Mouse (Mus musculus) cerebellum, adult 18-20 months (tissue): ENCODE data around the gene Zbed4.
"Not testable (repeated sequence)": the region's sequence is repeated elsewhere in the genome, so short reads cannot be mapped to it uniquely, and the experiment has no call there.

Source experiments
- DNase-seq, 2 experiments: peaks; one replicate each; pipeline ENCODE4 v3.0.0; 2021

Gene Zbed4

GRCm38 (mm10) chr15:88751564-88752402 is at the start of gene Zbed4:
Gene Zbed4, plus strand, starts transcription at chr15:88751660.
- peak in 1 of 2 experiments; percentile 29 for DNase-seq

- DNase-seq = peak in 1 of 2 experiments; percentile 43
Observed at GRCm38 (mm10) chr15:88702501-88702900, 49.0 kb upstream of the Zbed4 start.

- DNase-seq = no peak
Observed at GRCm38 (mm10) chr15:88704284-88704683, 47.2 kb upstream of the Zbed4 start.

DNA sequence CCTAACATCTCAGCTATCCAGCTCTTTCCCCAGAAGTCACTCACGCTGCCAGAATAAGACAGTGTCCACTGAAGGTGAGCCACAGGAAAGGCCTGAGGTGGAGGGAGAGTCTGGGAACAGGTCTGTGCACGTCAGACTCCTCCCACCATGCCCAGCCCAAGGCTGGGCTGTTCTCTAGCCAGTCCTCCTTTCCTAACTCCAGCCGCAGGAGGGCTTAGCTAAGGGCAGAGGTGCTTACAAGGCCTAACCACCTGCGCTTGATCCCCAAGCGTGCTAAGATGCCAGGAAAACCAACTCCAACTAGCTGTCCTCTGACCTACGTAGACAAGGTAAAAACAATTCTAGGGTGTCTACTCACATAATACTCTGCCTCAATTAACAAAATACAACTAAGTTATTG is 45.1 kb upstream of the Zbed4 start:
- DNase-seq = no peak

- DNase-seq = not testable (repeated sequence)
Observed at GRCm38 (mm10) chr15:88706987-88707386, 44.5 kb upstream of the Zbed4 start.

DNA sequence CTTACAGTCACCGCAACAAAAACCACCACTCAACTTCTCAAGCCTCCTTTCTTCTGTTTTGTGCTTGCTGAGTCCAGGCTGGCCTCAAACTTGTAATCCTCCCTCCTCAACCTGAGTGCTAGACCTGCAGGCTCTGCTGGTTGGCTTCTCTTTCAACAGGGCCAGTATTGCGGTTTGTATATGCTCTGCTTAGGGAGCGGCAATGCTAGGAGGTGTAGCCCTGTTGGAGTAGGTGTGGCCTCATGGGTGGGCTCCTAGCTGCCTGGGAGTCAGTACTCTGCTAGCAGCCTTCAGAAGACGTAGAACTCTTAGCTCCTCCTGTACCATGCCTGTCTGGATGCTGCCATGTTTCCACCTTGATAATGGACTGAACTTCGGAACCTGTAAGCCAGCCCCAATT is 43.3 kb upstream of the Zbed4 start:
- no peak for DNase-seq

DNA sequence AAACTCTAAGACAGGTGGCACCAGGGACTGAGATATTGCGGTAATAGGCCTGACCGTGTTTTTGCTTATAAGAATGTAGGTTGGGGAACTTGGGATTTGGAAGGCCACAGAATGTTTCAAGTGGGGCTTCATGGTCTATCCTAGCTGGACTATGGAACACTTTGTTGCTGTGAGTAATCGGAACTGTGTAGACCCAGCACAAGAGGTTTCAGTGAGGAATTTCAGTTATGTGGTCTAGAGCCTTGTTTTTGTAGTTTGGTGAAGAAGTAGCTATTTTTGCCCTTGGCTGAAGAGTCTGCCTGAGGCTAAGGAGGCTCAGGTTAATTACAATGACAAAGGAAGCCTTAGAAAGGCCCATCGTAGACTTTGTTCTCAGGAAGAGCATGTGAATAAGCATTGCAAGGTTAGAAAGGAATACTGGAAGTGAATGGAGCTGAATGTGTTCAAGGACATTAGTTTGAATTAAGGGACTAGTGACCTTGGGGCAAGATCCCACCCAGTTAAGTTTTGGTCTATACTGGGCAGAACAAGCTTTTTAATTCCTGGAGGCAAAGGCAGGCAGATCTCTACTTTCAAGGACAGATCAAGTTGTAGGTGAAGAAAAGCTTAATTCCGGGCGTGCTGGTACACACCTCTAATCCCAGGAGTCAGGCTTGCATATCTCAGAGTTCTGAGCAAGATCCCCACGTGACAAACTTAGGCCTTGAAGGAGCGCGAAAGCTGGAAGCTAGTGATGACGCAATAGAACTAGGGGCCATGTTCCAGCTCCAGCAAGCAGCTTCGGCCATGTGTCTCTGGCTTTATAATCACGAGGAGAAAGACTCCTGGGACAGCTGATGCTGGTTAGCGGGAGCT is 42.6 kb upstream of the Zbed4 start:
- no peak for DNase-seq

GRCm38 (mm10) chr15:88709878-88710277 is 41.6 kb upstream of the Zbed4 start:
- no peak for DNase-seq

DNA sequence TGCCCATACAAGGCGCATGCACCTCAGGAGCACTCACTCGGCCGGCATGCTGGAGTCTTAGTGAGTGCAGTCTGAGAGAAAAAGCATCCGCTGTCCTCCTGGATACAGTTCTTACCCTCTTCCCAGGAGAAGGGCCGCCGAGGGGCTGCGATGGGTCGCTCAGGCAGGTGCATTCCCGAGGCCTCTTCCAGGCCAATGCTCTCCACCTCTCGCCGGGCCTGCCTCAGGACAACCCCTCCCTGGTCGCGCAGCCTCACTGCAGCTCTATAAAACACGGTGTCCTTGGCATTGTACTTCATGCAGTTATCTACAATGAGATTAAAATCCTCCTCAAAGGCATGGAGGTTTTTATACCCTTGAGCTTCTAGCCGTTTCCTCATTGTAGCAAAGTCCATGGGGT is 39.0 kb upstream of the Zbed4 start:
- no peak for DNase-seq

DNA sequence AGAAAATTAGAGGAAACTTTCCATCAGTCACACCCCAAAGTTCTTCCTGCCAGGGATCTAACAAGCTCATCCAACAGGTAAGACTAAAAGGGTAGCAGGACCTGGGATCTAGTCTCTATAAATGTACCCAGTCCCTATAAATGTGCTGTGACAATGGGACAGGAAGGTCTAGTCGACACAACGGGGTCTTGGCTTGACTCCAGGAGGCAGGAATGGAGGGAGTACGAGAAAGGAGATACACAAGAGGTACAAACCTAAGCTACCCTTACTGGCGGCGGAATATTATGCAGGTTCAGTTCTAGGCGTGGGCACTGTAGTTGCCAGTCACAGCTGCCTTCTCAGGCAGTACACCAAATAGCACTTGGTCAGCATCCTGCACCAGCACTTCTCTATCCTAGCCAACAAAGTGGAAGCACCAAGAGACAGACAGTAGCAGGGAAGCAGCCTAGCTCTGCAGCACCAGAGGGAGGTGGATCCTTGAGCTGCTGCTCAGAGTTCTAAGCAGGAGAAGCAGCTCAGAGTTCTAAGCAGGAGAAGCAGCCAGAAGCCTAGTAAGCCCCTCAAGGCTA is 37.4 kb upstream of the Zbed4 start:
- DNase-seq = peak in 1 of 2 experiments; percentile 19

DNA sequence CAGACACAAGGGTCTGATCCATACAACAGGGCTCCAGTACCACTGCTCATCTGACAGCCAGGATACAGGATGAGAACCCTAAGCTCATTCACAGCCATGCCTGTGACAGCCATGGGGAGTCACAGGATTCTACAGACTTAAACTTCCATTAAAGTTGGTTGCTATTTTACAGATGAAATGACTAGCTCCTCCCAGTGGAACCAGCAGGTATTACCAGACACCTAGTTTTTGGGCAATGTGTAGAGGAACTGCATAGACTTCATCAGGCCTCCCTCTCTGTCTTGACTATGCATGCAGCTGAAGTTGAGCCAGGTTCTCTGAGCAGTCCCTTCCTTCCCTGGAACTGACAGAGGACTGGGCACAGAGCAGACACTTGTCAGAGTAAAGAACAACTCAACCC is 35.1 kb upstream of the Zbed4 start:
- DNase-seq = peak; percentile 42 to 45

DNA sequence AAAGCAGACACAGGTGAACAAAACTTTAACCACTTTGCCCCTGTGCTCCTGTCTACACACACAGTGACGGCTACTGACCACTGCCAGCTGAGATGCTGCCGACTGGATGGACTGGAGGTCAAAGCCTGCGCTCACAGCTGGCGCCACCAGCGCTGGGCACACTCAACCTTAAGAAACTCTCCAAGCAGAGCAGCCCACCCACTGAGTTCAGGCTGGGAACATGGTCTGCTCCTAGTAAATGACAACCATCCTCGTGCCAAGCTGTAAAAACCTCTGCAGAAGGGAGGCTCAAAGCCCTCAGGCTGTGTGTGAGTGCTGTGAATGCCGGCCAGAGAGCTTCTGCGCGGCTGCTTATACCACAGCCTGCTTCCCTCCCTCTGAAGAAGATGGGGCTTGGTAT is 34.2 kb upstream of the Zbed4 start:
- peak in 1 of 2 experiments; percentile 10 for DNase-seq

DNA sequence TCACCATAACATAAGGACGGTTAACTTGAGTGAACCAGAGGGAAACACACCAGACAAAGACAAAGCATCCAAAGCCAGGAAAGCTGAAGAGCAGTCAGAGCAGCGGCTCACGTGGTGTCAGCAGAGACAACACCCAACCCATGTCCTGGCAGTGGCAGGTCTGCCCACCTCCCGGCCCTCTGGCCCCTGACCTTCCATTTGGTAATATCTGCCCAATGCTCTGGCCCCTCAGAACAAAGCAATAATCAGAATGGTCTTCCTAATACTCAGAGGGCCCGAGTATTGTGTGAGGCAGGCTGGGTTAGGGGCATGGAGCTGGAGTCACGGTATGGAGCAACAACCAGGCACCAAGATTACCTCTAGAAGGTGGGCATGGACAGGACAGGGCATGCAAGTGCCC is 28.3 kb upstream of the Zbed4 start:
- no peak for DNase-seq

DNA sequence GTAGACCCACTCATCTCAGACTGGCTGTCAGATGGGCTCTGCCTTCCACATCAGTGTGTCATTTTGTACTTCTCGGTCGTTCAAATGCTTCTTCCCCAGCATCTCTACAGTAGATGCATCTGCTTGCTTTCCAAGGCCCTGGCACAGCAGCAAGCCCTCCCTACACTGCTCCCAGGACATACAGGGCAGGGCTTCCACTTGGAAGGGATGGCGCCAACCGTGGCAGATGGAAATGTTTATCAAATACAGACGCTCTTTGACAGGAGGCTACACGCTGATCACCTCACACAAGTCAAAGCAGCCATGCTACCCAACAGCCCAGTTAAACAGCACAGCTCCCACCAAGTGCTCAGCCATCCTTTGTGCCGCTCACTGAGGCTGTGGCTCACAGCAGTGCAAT is 27.1 kb upstream of the Zbed4 start:
- DNase-seq = peak; percentile 78 to 85

DNA sequence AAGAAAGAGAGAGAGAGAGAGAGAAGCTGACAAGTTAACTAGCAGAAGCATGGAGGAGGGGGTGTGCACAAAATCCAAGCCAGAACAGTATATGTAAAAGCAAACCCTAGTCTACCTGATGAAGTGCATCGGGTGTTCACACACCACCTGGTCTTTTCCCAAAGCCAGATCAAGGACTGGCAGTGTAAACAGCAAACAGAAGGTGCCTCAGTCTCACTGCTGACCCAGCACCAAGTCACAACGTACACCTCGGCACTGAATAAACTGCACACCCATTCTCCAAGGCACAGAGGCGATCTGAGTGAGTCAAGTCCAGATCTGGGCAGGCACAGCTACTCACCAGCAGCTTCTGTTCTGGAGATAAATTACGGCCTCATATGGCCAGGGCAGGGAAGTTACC is 26.4 kb upstream of the Zbed4 start:
- peak; percentile 32 to 44 for DNase-seq

- no peak for DNase-seq
Observed at GRCm38 (mm10) chr15:88727204-88727603, 24.3 kb upstream of the Zbed4 start.

DNA sequence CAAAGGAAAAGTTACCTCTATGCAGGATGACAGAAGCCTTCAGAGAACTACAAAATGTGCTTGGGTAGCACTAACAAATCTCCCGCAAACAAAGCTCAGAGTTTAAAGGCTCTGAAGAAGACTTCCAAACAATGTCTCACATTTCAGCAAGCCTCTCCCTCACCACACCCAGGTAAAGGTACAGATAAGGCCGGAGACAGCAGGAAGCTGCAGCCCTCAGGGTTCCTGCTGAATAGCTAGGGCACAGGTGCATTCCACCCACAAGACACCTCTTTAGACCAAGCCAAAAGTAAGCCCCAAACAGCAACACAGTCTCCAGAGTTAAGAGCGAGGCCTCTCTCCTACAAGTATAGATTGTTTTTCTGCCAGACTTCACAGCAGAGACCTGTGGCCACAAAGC is 20.7 kb upstream of the Zbed4 start:
- DNase-seq = no peak

DNA sequence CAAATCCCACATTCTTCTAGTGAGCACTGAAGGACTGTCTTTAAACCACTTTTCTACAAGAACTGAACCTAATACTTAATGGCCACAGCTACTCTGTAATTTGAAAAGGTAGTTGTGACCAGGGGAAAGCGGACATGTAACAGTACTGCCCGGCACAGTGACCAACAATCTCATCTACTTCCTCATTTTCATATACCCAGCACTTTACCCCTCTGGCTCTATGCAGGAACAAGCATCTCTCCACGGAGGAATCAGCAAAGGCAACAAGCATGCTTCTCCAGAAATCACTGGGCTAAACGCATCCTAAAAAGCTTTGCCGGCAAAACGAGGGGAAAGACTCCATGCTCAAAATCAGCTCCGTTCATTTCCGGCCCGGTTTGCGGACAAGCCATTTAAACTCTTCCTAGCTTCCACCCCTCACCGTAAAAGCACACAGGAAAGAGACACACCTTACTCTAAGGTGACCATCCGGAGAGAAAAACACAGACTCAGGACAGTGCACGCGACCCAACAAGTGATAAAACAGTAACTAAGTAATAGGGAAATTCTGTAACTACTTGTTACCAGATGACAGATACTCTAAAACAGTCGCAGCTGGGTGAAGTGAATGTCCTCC is 18.9 kb upstream of the Zbed4 start:
- no peak for DNase-seq

DNA sequence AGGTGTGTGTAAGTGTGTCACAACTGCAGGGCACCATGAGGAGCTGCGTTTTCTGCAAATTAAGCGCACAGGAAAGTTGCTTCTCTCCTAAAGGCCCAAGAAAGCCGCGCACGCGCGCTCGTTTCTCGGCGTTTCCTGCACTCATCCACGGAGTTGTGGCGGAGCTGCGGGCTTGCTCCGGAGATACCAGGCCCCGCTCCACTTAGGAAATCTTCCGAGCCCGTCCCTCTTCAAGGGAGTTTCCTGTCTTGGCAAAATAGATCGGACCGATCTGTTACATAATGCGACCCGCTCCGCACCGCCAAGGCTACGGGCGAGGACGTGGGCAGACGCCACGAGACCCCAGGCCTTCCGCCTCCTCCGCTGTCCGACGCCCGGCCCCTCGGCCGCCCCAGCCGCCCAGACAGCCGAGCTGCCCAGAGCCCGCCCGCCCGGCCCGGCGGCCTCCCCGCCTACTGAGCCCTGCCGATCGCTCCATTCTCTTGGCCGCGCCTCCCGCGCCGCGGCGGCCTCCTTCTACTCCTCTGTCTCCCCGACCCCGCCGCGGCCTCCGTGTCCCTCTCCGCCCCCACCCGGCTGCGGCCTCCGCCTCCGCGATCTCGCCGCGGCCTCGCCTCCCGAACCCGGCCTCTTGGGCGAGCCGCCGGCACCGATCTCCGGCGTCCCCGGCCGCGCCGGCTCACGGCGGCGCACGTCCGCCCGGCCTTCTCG is 18.3 kb upstream of the Zbed4 start:
- DNase-seq = peak; percentile 58 to 73

GRCm38 (mm10) chr15:88733834-88734571 is 17.5 kb upstream of the Zbed4 start, which contains the start of gene Brd1:
Gene Brd1, minus strand, starts transcription at chr15:88734233.
- peak; percentile 88 to 94 for DNase-seq

- no peak for DNase-seq
Observed at GRCm38 (mm10) chr15:88736166-88736565, 15.3 kb upstream of the Zbed4 start.

- no peak for DNase-seq
Observed at GRCm38 (mm10) chr15:88738466-88738865, 13.0 kb upstream of the Zbed4 start.
